Mouse (Mus musculus) forebrain, embryonic 12.5 days (tissue): Measurements from ENCODE around the gene Prpf19. TPM values are rescaled to one million over a fixed set of nuclear protein-coding genes. Genes with fewer than 3 reads are reported as not detected.

ENCODE experiments used
- ATAC-seq: fragments of 200-750 bp; cut with Nextera tagmentation; 2 replicates; pipeline ENCODE4 v1.8.0; 2017; ENCODE audit warnings: moderate TSS enrichment; ENCODE audit not compliant: low FRiP score
- H3K27ac ChIP-seq: fragments of 300-500 bp; sonication (generic); 2 replicates; pipeline ENCODE4 v1.5.1; 2016; ENCODE audit warnings: mild to moderate bottlenecking
- H3K27me3 ChIP-seq: fragments of 300-500 bp; sonication (generic); 2 replicates; pipeline ENCODE4 v1.6.1; 2016; ENCODE audit warnings: mild to moderate bottlenecking
- H3K36me3 ChIP-seq: fragments of 300-500 bp; sonication (generic); replicated peaks from 2 replicates; pipeline ENCODE4 v1.6.1; 2016; ENCODE audit warnings: mild to moderate bottlenecking
- H3K4me1 ChIP-seq: fragments of 300-500 bp; sonication (generic); 2 replicates; pipeline ENCODE4 v1.6.1; 2016
- H3K4me2 ChIP-seq: fragments of 300-500 bp; sonication (generic); 2 replicates; pipeline ENCODE4 v1.6.1; 2016; ENCODE audit warnings: mild to moderate bottlenecking, moderate library complexity
- H3K4me3 ChIP-seq: fragments of 300-500 bp; sonication (generic); replicated peaks from 2 replicates; pipeline ENCODE4 v1.5.1; 2016; ENCODE audit warnings: mild to moderate bottlenecking
- H3K9ac ChIP-seq: fragments of 300-500 bp; sonication (generic); 2 replicates; pipeline ENCODE4 v1.6.1; 2016; ENCODE audit warnings: mild to moderate bottlenecking
- H3K9me3 ChIP-seq: fragments of 300-500 bp; sonication (generic); 2 replicates; pipeline ENCODE4 v1.6.1; 2016
- WGBS: fragments of 180-500 bp; shearing (Covaris S2); methylation state at CpG from one replicate; pipeline ENCODE4 v1.1.7; 2016; 5-methylcytosine and 5-hydroxymethylcytosine counted together
- polyA plus RNA-seq: library from polyadenylated mRNA; unstranded; fragments of >200 nt; fragmentation: Nextera tagmentation; extraction: Ambion mirVana; gene quantifications from 2 replicates; pipeline ENCODE4 v1.2.1, GENCODE M21; 2016

Prpf19 gene
- polyA plus RNA-seq, 1 experiment from 2014 or later: 49.6 TPM

- Histone ChIP-seq H3K9ac (peak within 1 kb of the TSS; percentile 90), H3K4me3 (peak within 1 kb of the TSS; percentile 87), H3K36me3 (peaks cover 59% of the 10 kb centered on the region), H3K9me3 (no peaks in the 10 kb centered on the region), H3K4me1 (peaks cover 26% of the 10 kb centered on the region), H3K27me3 (no peaks in the 10 kb centered on the region), H3K27ac (peak within 1 kb of the TSS; percentile 91), H3K4me2 (peak within 1 kb of the TSS; percentile 89)
- 4% methylated on average over 8 of the region's 8 CpGs for WGBS
- ATAC-seq: peak; percentile 44
These were observed 25.0 kb upstream of the Prpf19 start, which contains the start of gene Tmem132a for GRCm38 (mm10) chr19:10869886-10870527. Tmem132a (minus strand) TSS chr19:10869940.

DNA sequence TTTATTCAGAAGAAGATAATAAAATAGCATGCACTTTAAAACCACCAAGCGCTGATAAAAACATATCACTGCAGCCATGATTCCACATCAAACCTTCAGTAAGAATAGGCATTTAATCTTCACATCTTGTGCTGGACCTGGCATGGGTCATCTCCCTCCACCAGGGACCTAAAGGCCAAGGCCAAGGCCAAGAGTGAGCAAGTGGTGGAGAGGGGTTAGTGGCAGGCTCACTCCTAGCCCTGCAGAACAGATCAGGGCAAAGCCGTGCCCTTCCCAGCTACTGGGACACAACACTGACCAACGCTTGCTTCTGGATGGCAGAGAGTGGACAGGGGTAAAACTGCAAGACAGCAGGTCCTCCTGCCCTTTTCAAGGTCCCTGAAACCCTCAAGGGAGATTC is 24.4 kb upstream of the Prpf19 start:
- Histone ChIP-seq H3K36me3 (peaks cover 52% of the 10 kb centered on the region), H3K27me3 (no peaks in the 10 kb centered on the region), H3K9ac (no peak overlapping the region)

GRCm38 (mm10) chr19:10871328-10871961 is 23.6 kb upstream of the Prpf19 start:
- H3K36me3 ChIP-seq: peaks cover 45% of the 10 kb centered on the region
- no peaks in the 10 kb centered on the region for H3K9me3 ChIP-seq
- no peak overlapping the region for H3K4me2 ChIP-seq
- H3K9ac ChIP-seq: no peak overlapping the region
- H3K27me3 ChIP-seq: no peaks in the 10 kb centered on the region
- no peak overlapping the region for H3K4me3 ChIP-seq
- whole genome bisulfite sequencing: 79% methylated on average over 14 of the region's 14 CpGs
- peaks cover 26% of the 10 kb centered on the region for H3K4me1 ChIP-seq
- no peak for ATAC-seq
- H3K27ac ChIP-seq: no peak overlapping the region

More for the DNA sequence above, 24.4 kb upstream of the Prpf19 start:
- Histone ChIP-seq H3K27ac (0 out of 2 replicates have a peak overlapping the region, but pooled peaks have one; percentile 91), H3K4me3 (no peak overlapping the region), H3K9me3 (no peaks in the 10 kb centered on the region), H3K4me2 (no peak overlapping the region), H3K4me1 (peaks cover 26% of the 10 kb centered on the region)
- WGBS: 88% methylated on average over 3 of the region's 3 CpGs
- ATAC-seq: no peak

DNA sequence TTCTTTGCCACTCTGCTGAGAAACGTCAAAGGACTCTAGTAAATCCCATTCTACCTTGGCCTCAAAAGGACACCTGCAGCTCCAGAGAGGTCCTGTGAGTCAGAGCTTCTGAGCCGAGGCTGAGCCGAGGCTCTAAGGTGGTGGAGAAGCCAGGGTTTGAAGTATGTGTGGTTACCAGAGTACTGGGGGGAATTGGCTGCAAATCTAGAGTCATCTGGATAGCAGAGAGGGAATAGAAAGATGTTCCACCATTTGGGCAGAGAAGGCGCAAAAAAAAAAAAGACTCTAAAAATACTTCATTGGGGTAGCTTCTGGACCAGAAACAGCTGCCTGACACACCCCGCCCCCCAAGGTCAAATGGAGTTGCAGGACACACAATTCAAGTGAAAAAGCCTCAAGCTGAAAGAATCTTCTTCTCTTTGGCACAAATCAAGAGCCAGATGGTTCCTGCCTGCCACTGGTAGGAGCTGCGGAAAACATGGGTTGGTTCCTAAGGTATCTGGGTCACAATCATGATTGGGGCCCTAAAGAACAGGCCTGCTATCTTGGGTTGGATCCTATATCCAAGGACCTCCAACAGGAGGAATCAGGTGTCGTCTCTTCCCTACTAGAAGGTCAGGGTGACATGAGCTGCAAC is 16.7 kb upstream of the Prpf19 start:
- H3K27ac ChIP-seq: no peak overlapping the region
- H3K36me3 ChIP-seq: peaks cover 20% of the 10 kb centered on the region
- H3K4me3 ChIP-seq: no peak overlapping the region
- no peak overlapping the region for H3K9ac ChIP-seq
- H3K27me3 ChIP-seq: no peaks in the 10 kb centered on the region
- ATAC-seq: no peak
- no peak overlapping the region for H3K4me2 ChIP-seq
- WGBS: 92% methylated on average over 7 of the region's 7 CpGs
- no peaks in the 10 kb centered on the region for H3K9me3 ChIP-seq
- peaks cover 24% of the 10 kb centered on the region for H3K4me1 ChIP-seq

GRCm38 (mm10) chr19:10880085-10880974 is 14.7 kb upstream of the Prpf19 start:
- Histone ChIP-seq H3K27ac (peak overlapping the region; percentile 95), H3K4me2 (peak overlapping the region; percentile 77)

DNA sequence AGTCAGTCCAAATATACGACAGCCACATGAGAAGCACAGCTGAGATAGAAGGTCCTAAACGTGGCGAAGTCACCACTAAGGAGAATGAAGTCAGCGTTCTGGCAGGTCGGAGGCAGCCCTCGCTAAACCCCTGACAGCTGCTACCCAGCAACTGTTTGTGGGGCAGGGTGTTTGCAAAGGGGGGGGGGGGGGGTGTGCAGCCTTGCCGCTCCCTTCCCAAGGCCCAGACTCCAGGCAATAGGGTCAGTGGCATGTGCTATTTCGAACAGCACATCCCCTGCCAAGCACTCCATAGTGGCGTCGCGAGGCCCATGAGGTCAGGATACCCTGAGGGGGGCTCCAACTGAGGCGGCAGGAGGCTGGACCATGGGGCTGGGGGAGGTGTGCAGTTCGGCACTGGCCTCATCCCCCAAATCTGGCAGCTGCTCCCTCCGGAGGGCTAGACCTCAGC is 14.0 kb upstream of the Prpf19 start:
- peak overlapping the region; percentile 77 for H3K4me2 ChIP-seq
- 0 out of 2 replicates have a peak, but pooled peaks cover 3% of the 10 kb centered on the region for H3K9me3 ChIP-seq
- H3K4me1 ChIP-seq: peaks cover 24% of the 10 kb centered on the region
- H3K9ac ChIP-seq: peak overlapping the region; percentile 64
- peak overlapping the region; percentile 54 for H3K4me3 ChIP-seq
- WGBS: 3% methylated on average over 13 of the region's 14 CpGs
- no peaks in the 10 kb centered on the region for H3K27me3 ChIP-seq
- H3K27ac ChIP-seq: peak overlapping the region; percentile 95
- H3K36me3 ChIP-seq: peaks cover 8% of the 10 kb centered on the region
- ATAC-seq: peak; percentile 87; the same call in 1 of the 2 replicates

More at GRCm38 (mm10) chr19:10880085-10880974, 14.7 kb upstream of the Prpf19 start:
- 0 out of 2 replicates have a peak, but pooled peaks cover 3% of the 10 kb centered on the region for H3K9me3 ChIP-seq
- H3K36me3 ChIP-seq: peaks cover 8% of the 10 kb centered on the region
- whole genome bisulfite sequencing: 40% methylated on average over 7 of the region's 7 CpGs
- peaks cover 24% of the 10 kb centered on the region for H3K4me1 ChIP-seq
- peak overlapping the region; percentile 64 for H3K9ac ChIP-seq
- H3K4me3 ChIP-seq: peak overlapping the region; percentile 54
- H3K27me3 ChIP-seq: no peaks in the 10 kb centered on the region
- ATAC-seq: no peak

DNA sequence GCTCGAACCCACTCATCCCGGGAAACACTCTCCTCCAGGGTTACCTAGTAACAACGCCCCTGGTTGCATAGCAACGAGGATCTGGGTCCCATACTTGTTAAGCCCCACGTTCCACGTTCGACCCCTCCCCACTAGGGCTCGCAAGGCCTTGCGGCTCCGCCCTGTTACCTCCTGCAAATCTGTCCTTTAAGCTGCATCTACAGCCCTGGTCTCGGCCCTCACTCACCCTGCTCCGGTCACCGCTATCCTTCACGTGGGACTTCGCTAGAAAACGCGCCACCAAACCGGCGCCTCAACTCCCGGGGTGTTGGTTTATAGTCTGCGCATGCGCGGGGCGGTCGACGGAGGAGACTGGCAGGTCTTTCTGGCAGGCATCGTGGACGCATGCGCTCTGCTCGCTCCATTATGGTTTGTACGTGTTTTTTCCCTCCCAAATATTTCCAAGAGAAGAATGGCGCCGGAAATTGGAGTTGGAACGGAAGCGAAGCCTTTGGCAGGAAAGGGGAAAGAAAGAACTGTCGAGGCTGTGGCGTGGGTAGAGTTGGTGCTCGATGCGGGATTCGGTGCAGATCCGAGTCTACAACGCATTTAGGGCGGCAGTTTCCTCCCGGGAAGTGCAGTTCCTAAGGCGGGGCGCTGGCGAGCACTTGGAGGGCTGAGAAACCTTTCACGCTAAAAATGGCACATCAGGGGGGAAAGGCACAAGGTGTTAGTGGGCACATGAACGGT is 13.4 kb upstream of the Prpf19 start, which contains the start of gene Tmem109:
Tmem109 (minus strand) TSS at position 576 of the 729 bp plus-strand sequence.
- Histone ChIP-seq H3K4me1 (peaks cover 24% of the 10 kb centered on the region), H3K27ac (peak within 1 kb of the TSS; percentile 95), H3K36me3 (peaks cover 8% of the 10 kb centered on the region), H3K27me3 (no peaks in the 10 kb centered on the region), H3K4me3 (peak within 1 kb of the TSS; percentile 54), H3K9me3 (0 out of 2 replicates have a peak, but pooled peaks cover 3% of the 10 kb centered on the region), H3K9ac (peak within 1 kb of the TSS; percentile 64), H3K4me2 (peak within 1 kb of the TSS; percentile 77)
- peak; percentile 94 for ATAC-seq
- WGBS: under 1% methylated on average over 49 of the region's 49 CpGs

GRCm38 (mm10) chr19:10892201-10892600 is 2.8 kb upstream of the Prpf19 start:
- H3K4me1 ChIP-seq: peaks cover 19% of the 10 kb centered on the region
- ATAC-seq: no peak
- H3K27me3 ChIP-seq: no peaks in the 10 kb centered on the region
- H3K4me2 ChIP-seq: no peak overlapping the region
- H3K4me3 ChIP-seq: no peak overlapping the region
- no peaks in the 10 kb centered on the region for H3K9me3 ChIP-seq
- WGBS: 88% methylated on average over 3 of the region's 3 CpGs
- no peak overlapping the region for H3K27ac ChIP-seq
- H3K36me3 ChIP-seq: peaks cover 3% of the 10 kb centered on the region; the same call in 1 of the 2 replicates
- no peak overlapping the region for H3K9ac ChIP-seq

- Histone ChIP-seq H3K4me2 (peak overlapping the region; percentile 86), H3K9ac (peak overlapping the region; percentile 87), H3K27me3 (no peaks in the 10 kb centered on the region), H3K27ac (peak overlapping the region; percentile 92), H3K4me3 (peak overlapping the region; percentile 86), H3K9me3 (no peaks in the 10 kb centered on the region), H3K36me3 (peaks cover 38% of the 10 kb centered on the region), H3K4me1 (peaks cover 20% of the 10 kb centered on the region)
- ATAC-seq: no peak
- WGBS: 2% methylated on average over 16 of the region's 16 CpGs
These were observed 677 bp downstream of the Prpf19 start for GRCm38 (mm10) chr19:10895708-10896107.

GRCm38 (mm10) chr19:10896849-10897248 is 1.8 kb downstream of the Prpf19 start:
- WGBS: 83% methylated on average over 7 of the region's 7 CpGs

GRCm38 (mm10) chr19:10897491-10897890 is 2.5 kb downstream of the Prpf19 start:
- no peak overlapping the region for H3K27ac ChIP-seq
- no peaks in the 10 kb centered on the region for H3K27me3 ChIP-seq
- 0 out of 2 replicates have a peak overlapping the region, but pooled peaks have one; percentile 86 for H3K4me2 ChIP-seq
- no peak overlapping the region for H3K9ac ChIP-seq
- H3K4me3 ChIP-seq: no peak overlapping the region
- 92% methylated on average over 8 of the region's 8 CpGs for WGBS
- peaks cover 56% of the 10 kb centered on the region for H3K36me3 ChIP-seq
- peaks cover 20% of the 10 kb centered on the region for H3K4me1 ChIP-seq
- no peaks in the 10 kb centered on the region for H3K9me3 ChIP-seq
- ATAC-seq: no peak

More at GRCm38 (mm10) chr19:10896849-10897248, 1.8 kb downstream of the Prpf19 start:
- Histone ChIP-seq H3K36me3 (peaks cover 50% of the 10 kb centered on the region), H3K9me3 (no peaks in the 10 kb centered on the region), H3K27ac (no peak overlapping the region), H3K4me2 (peak overlapping the region; percentile 86), H3K9ac (peak overlapping the region; percentile 87; the same call in 1 of the 2 replicates), H3K4me1 (peaks cover 20% of the 10 kb centered on the region), H3K4me3 (peak overlapping the region; percentile 86), H3K27me3 (no peaks in the 10 kb centered on the region)
- ATAC-seq: no peak
